Mouse (Mus musculus) hindbrain, embryonic 13.5 days (tissue): ENCODE results near the gene Klhl25. TPM values are rescaled to one million over a fixed set of nuclear protein-coding genes. Genes with fewer than 3 reads are reported as not detected.
"Not testable (repeated sequence)": the region's sequence is repeated elsewhere in the genome, so short reads cannot be mapped to it uniquely, and the experiment has no call there.

ENCODE experiments used
- ATAC-seq: fragments of 200-750 bp; cut with Nextera tagmentation; 2 replicates; pipeline ENCODE4 v1.8.0; 2017; ENCODE audit warnings: moderate TSS enrichment; ENCODE audit not compliant: low FRiP score
- H3K27ac ChIP-seq: fragments of 300-500 bp; sonication (generic); 2 replicates; pipeline ENCODE4 v1.5.1; 2015; ENCODE audit warnings: inconsistent platforms, mild to moderate bottlenecking, moderate library complexity
- H3K27me3 ChIP-seq: fragments of 300-500 bp; sonication (generic); 2 replicates; pipeline ENCODE4 v1.6.1; 2015; ENCODE audit warnings: mild to moderate bottlenecking, inconsistent platforms
- H3K36me3 ChIP-seq: fragments of 300-500 bp; sonication (generic); 2 replicates; pipeline ENCODE4 v1.6.1; 2015; ENCODE audit warnings: mild to moderate bottlenecking, inconsistent platforms
- H3K4me1 ChIP-seq: fragments of 300-500 bp; sonication (generic); replicated peaks from 2 replicates; pipeline ENCODE4 v1.6.1; 2015; ENCODE audit warnings: inconsistent platforms
- H3K4me2 ChIP-seq: fragments of 300-500 bp; sonication (generic); 2 replicates; pipeline ENCODE4 v1.6.1; 2015; ENCODE audit warnings: inconsistent platforms, mild to moderate bottlenecking, moderate library complexity
- H3K4me3 ChIP-seq: fragments of 300-500 bp; sonication (generic); 2 replicates; pipeline ENCODE4 v1.5.1; 2015; ENCODE audit warnings: mild to moderate bottlenecking, inconsistent platforms
- H3K9ac ChIP-seq: fragments of 300-500 bp; sonication (generic); 2 replicates; pipeline ENCODE4 v1.6.1; 2015; ENCODE audit warnings: mild to moderate bottlenecking, inconsistent platforms
- H3K9me3 ChIP-seq: fragments of 300-500 bp; sonication (generic); 2 replicates; pipeline ENCODE4 v1.6.1; 2016; ENCODE audit warnings: inconsistent platforms
- WGBS: fragments of 180-500 bp; shearing (Covaris S2); methylation state at CpG from one replicate; pipeline ENCODE4 v1.1.7; 2015; 5-methylcytosine and 5-hydroxymethylcytosine counted together
- polyA plus RNA-seq: library from polyadenylated mRNA; unstranded; fragments of >200 nt; fragmentation: Nextera tagmentation; extraction: Ambion mirVana; gene quantifications from 2 replicates; pipeline ENCODE4 v1.2.1, GENCODE M21; 2015

Gene Klhl25
- polyA plus RNA-seq, 1 experiment from 2014 or later = 32.9 TPM

DNA sequence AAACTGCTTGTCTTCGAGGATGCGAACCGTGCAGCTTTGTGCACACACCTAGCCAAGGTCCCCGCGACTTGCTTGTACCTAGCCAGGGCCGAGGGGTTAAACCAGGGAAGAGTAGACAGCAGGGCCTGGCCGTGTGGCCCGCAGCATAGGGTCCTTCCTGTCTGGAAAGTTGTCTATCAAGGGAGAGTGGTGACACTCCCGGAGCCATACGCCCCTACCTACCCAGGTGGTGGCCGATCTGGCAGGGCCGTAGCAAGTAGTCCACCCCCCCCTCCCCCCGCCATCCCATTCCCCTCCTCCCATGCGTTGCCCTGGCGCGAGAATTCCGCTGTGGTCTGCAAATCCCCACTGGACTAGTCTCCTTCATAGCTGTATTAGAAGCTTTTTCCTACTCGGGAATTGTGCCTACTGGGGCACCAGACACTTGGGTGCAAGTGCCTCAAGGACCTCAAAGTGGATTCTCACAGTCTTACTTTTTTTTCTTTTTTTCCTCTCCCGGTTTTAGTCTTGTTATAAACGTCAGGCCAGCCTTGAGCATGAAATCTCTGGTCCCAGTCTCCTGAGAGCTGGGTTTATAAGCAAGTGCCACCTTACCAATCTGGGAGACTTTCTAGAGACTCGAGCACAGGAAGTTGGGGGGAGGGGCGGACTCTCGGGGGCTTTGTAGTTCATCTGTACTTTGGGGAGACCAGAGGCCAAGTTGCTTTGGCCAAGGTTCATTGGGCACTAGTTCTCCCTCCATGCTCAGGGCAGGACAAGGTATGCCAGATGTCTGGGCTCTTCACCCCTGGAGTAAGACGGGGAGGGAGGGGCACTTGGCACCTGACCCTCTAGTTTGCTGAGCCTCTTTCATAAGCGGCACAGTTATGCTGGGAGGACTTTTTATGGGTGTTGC is 913 bp downstream of the Klhl25 start:
- Histone ChIP-seq H3K36me3 (no peaks in the 10 kb centered on the region), H3K27ac (peak overlapping the region; percentile 84), H3K27me3 (no peaks in the 10 kb centered on the region), H3K4me3 (peak overlapping the region; percentile 78), H3K4me2 (peak overlapping the region; percentile 75), H3K9ac (peak overlapping the region; percentile 93), H3K9me3 (no peaks in the 10 kb centered on the region), H3K4me1 (peaks cover 48% of the 10 kb centered on the region)
- peak; percentile 31 for ATAC-seq
- 2% methylated on average over 23 of the region's 25 CpGs for WGBS

DNA sequence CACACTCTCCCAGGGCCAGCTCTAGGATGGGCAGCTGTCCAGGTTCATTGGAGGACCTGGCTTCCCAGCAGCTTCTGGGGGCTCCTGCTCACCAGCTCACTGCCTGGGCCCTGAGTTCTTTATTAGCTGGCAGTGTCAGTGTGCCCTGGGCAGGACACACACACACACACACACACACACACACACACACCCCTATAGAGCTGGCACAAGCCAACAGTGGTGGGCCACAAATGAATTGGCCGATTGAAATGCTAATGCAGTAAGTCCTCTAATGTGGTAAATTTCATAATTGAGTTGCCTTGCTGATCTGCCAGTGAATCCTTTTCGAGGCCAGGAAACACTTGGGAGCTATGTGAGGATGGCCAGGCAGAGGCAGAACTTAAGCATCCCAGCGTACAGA is 2.3 kb downstream of the Klhl25 start:
- not testable (repeated sequence) for H3K27ac ChIP-seq, H3K4me3 ChIP-seq, H3K36me3 ChIP-seq, H3K4me2 ChIP-seq, H3K9ac ChIP-seq, H3K9me3 ChIP-seq, H3K27me3 ChIP-seq
- peaks cover 62% of the 10 kb centered on the region for H3K4me1 ChIP-seq
- 40% methylated on average over 1 of the region's 3 CpGs for WGBS
- ATAC-seq = peak; percentile 8; the same call in 1 of the 2 replicates

DNA sequence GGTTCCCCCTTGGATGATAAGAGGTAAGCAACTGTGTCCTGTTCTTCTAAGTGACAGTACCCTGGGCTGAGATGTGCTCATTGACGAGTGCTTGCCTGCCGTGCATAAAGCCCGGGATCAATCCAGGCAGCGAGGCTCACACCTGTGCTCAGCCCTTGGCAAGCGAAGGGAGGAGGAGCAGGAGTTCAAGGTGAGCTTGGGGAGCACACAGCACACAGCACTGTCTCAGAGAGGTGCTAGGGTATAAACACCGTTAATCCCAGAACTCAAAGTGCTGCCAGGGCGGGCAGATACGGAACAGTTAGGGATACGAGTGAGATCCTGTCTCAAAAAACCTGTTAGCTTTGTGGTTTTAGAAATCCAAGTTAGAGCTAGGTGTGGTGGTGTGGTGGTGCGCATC is 3.2 kb downstream of the Klhl25 start:
- no peak for ATAC-seq
- no peaks in the 10 kb centered on the region for H3K9me3 ChIP-seq
- WGBS = 91% methylated on average over 10 of the region's 10 CpGs
- H3K36me3 ChIP-seq = no peaks in the 10 kb centered on the region
- no peaks in the 10 kb centered on the region for H3K27me3 ChIP-seq
- H3K4me3 ChIP-seq = no peak overlapping the region
- H3K4me1 ChIP-seq = peaks cover 70% of the 10 kb centered on the region
- no peak overlapping the region for H3K4me2 ChIP-seq
- H3K27ac ChIP-seq = peak overlapping the region; percentile 75
- 0 out of 2 replicates have a peak overlapping the region, but pooled peaks have one; percentile 46 for H3K9ac ChIP-seq

DNA sequence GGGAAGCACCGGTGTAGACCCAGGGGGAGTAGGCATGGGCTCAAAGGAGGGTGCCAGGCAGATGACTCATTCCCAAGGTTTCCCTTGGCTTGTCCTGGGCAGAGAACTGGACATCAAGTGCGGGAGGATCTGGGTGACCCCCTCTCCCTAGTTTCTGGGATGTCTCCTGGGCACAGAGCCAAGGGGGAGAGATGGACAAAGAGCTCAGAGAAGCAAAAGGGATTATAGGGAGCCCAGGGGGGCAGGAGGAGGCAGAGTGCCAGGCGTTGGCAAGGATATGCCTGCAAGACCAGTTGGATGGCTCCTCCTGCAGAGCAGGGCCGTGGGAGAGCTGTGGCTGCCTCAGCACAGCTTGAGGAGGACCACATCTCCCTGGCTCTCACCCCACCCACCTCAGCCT is 4.3 kb downstream of the Klhl25 start:
- no peaks in the 10 kb centered on the region; the same call in 1 of the 2 replicates for H3K36me3 ChIP-seq
- H3K27me3 ChIP-seq = no peaks in the 10 kb centered on the region
- peak overlapping the region; percentile 17 for H3K4me2 ChIP-seq
- H3K9ac ChIP-seq = peak overlapping the region; percentile 24; the same call in 1 of the 2 replicates
- H3K4me1 ChIP-seq = peaks cover 74% of the 10 kb centered on the region
- 32% methylated on average over 4 of the region's 4 CpGs for WGBS
- peak; percentile 27 for ATAC-seq
- peak overlapping the region; percentile 75 for H3K27ac ChIP-seq
- H3K4me3 ChIP-seq = no peak overlapping the region
- no peaks in the 10 kb centered on the region for H3K9me3 ChIP-seq

- Histone ChIP-seq H3K36me3 (no peaks in the 10 kb centered on the region; the same call in 1 of the 2 replicates), H3K9ac (no peak overlapping the region), H3K27me3 (no peaks in the 10 kb centered on the region), H3K4me2 (peak overlapping the region; percentile 8; the same call in 1 of the 2 replicates), H3K27ac (peak overlapping the region; percentile 75), H3K9me3 (no peaks in the 10 kb centered on the region), H3K4me1 (peaks cover 72% of the 10 kb centered on the region), H3K4me3 (no peak overlapping the region)
- WGBS = 72% methylated on average over 8 of the region's 8 CpGs
- no peak for ATAC-seq
Observed at GRCm38 (mm10) chr7:75853171-75853830, 5.2 kb downstream of the Klhl25 start.

GRCm38 (mm10) chr7:75854231-75854925 is 6.3 kb downstream of the Klhl25 start:
- H3K9me3 ChIP-seq = no peaks in the 10 kb centered on the region
- H3K4me1 ChIP-seq = peaks cover 70% of the 10 kb centered on the region
- peak overlapping the region; percentile 33 for H3K4me2 ChIP-seq
- ATAC-seq = no peak
- H3K4me3 ChIP-seq = no peak overlapping the region
- WGBS = 20% methylated on average over 6 of the region's 6 CpGs
- no peaks in the 10 kb centered on the region; the same call in 1 of the 2 replicates for H3K36me3 ChIP-seq
- peak overlapping the region; percentile 82 for H3K27ac ChIP-seq
- H3K9ac ChIP-seq = peak overlapping the region; percentile 35; the same call in 1 of the 2 replicates
- no peaks in the 10 kb centered on the region for H3K27me3 ChIP-seq

- H3K9ac ChIP-seq = peak overlapping the region; percentile 35; the same call in 1 of the 2 replicates
Observed at GRCm38 (mm10) chr7:75855028-75855427, 6.9 kb downstream of the Klhl25 start.

GRCm38 (mm10) chr7:75856259-75856658 is 8.1 kb downstream of the Klhl25 start:
- H3K4me2 ChIP-seq = no peak overlapping the region
- H3K27ac ChIP-seq = no peak overlapping the region
- no peak for ATAC-seq
- H3K9ac ChIP-seq = no peak overlapping the region
- no peaks in the 10 kb centered on the region for H3K27me3 ChIP-seq
- no peaks in the 10 kb centered on the region for H3K9me3 ChIP-seq
- peaks cover 5% of the 10 kb centered on the region for H3K36me3 ChIP-seq
- peaks cover 65% of the 10 kb centered on the region for H3K4me1 ChIP-seq
- WGBS = 92% methylated on average over 11 of the region's 11 CpGs
- no peak overlapping the region for H3K4me3 ChIP-seq

More at GRCm38 (mm10) chr7:75855028-75855427, 6.9 kb downstream of the Klhl25 start:
- Histone ChIP-seq H3K4me1 (peaks cover 70% of the 10 kb centered on the region), H3K4me2 (peak overlapping the region; percentile 33), H3K36me3 (peaks cover 5% of the 10 kb centered on the region), H3K4me3 (no peak overlapping the region), H3K27ac (peak overlapping the region; percentile 82), H3K27me3 (no peaks in the 10 kb centered on the region), H3K9me3 (no peaks in the 10 kb centered on the region)
- 76% methylated on average over 6 of the region's 6 CpGs for WGBS
- ATAC-seq = no peak

DNA sequence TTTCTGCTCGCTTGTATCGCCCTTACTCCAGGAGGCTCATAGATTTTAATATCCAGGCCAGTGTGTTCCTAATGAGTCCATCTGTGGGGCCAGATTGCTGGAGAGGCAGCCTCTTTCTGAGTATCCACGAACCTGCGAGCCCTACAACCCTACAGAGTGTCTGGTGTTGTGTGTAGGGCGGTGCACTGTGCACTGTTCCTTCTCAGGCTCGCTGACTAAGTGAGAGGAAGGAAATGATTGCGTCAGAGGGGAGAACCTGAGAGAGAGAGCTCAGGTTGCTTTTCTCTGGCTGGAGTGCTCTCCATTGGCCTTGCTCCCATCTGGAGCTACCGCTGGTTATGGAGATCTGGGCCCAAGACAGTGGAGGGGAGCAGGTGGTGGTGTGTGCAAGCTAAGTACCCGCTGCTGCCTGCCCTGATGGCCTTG is 11.7 kb downstream of the Klhl25 start:
- Histone ChIP-seq H3K36me3 (peaks cover 17% of the 10 kb centered on the region), H3K27me3 (no peaks in the 10 kb centered on the region), H3K27ac (peak overlapping the region; percentile 30; the same call in 1 of the 2 replicates), H3K9me3 (no peaks in the 10 kb centered on the region), H3K4me3 (no peak overlapping the region), H3K9ac (no peak overlapping the region), H3K4me1 (peaks cover 30% of the 10 kb centered on the region), H3K4me2 (no peak overlapping the region)
- no peak for ATAC-seq
- 78% methylated on average over 9 of the region's 9 CpGs for WGBS

DNA sequence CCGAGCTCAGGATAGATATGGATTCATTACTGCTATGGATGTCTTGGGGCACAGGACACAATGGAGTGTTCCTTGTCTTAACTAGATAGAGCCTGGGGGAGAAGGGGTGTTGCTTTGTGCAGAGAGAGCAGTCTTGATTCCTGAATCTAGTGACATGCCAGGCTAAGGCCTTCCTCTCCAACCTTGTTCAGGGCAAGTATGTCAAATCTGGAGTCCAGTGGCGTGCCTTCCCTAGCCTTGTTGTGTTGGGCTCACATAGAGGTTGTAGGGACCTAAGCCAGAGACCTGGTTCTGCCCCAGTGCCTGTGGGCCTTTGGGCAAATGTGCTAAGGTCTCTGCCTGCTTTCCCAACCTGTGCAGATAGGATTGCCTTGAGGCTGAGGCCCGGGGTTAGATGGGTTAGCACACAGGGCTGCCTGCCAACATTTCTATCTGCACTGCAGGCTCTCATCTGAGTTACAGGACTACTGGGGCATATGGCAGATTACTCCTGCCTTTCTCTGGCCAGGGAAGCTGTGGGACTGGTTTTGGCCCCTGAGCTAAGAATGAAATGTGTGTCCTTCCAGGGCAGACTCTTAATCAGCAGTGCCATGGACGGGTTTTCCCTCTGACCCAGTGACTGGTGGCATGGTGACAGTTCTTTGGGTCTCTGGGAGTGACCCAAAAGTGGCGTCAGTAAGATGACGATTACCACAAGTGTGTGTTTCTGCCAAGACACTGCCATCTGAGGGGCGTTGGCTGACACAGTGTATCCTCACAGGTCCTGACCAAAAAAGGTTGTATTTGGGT is 13.7 kb downstream of the Klhl25 start:
- H3K4me2 ChIP-seq = not testable (repeated sequence)

GRCm38 (mm10) chr7:75862427-75862781 is 14.3 kb downstream of the Klhl25 start:
- not testable (repeated sequence) for H3K4me3 ChIP-seq, H3K27ac ChIP-seq, H3K27me3 ChIP-seq, ATAC-seq, H3K4me2 ChIP-seq, H3K9ac ChIP-seq, H3K9me3 ChIP-seq
- H3K4me1 ChIP-seq = peaks cover 17% of the 10 kb centered on the region
- 96% methylated on average over 6 of the region's 6 CpGs for WGBS
- H3K36me3 ChIP-seq = peaks cover 44% of the 10 kb centered on the region

More for the DNA sequence above, 13.7 kb downstream of the Klhl25 start:
- not testable (repeated sequence) for H3K9ac ChIP-seq, H3K27me3 ChIP-seq, H3K9me3 ChIP-seq, ATAC-seq, H3K4me3 ChIP-seq, H3K27ac ChIP-seq
- H3K4me1 ChIP-seq = peaks cover 16% of the 10 kb centered on the region
- H3K36me3 ChIP-seq = peaks cover 38% of the 10 kb centered on the region
- 85% methylated on average over 7 of the region's 7 CpGs for WGBS
